Mouse (Mus musculus) skeletal muscle tissue, adult 2 months (tissue): ENCODE results near the gene Gmpr2.

ENCODE experiments used
- DNase-seq: peaks from one replicate; pipeline ENCODE4 v3.0.0-alpha.2; 2012; ENCODE audit warnings: low read depth, low spot score

Gmpr2 gene

DNA sequence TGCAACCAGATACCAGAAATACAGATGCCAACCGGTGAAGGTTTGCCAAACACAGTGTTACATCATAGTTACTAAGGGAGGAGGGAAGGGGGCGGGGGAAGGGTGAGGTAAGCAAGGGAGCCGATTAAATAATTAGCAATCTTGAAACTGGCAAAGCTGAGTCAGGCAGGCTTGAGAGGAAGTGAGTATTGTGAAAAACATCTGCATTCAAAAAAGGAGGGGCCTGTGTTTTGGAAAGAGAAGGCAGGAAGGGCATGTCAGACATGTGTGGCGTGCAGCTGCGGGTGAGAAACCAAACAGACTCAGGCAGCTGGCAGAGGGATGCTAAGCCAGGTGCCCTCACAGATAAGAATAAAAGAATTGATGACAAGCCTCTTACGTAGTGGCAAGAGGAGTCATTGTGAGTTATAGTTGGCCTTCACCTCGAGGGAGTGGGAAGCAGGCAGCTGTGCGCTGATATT lies 52.7 kb downstream of the Gmpr2 start:
- DNase-seq, result peak; percentile 52

DNA sequence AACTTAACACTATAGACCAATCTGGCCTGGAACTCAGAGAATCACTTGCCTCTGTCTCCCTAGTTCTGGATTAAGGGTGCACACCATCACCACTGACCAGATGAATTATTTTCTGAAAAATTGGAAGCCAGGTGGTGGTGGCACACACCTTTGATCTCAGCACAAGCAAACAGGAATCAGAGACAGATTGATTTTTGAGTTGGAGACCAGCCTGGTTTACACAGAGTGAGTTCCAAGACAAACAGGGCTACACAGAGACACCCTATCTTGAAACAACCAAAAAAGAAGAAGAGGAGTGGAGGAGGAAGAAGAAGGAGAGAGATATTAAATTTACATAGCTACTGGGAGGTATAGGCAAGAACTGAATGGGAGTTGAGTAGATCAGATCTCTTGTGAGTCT lies 54.5 kb downstream of the Gmpr2 start:
- DNase-seq, result no peak

DNA sequence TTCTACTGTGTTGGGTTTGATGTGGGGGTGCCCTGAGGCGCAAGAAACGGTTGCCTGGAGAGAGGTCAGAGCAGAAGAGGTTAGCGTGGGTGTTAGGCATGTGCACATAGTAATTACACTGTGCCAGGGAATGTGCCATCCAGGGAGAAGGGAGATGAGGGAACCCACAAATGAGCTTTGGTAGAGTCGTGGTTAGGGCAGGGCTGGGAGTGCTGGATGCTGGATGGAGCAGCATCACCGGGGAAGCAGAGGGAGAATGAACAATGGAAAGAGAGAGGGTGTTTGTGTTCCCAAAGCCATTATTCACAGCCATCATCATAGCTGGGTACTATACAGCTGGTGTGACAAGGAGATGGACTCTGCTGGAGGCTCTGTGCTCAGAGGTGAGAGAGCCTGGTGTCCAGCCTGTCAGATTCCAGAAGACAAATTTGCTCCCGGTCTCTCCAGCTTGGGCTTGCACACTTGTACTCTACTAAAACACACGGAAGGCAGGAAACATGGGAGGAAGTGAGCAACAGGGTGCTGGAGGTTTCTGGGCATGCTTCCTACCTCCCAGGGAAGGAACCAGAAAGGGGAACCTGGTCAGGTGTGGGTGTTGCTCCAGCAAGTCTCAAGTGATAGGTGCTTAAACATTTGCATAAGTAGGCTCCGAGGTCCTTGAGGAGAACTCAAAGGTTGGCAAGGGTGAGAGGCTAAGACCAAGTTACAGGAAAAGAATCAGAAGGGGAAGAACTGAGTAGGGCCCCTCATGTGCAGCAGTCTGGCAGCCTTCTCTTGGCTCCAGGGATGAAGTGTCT lies 56.3 kb downstream of the Gmpr2 start:
- DNase-seq, result no peak
